Mouse (Mus musculus): ENCODE measurements around the gene Krtcap3.

DNA sequence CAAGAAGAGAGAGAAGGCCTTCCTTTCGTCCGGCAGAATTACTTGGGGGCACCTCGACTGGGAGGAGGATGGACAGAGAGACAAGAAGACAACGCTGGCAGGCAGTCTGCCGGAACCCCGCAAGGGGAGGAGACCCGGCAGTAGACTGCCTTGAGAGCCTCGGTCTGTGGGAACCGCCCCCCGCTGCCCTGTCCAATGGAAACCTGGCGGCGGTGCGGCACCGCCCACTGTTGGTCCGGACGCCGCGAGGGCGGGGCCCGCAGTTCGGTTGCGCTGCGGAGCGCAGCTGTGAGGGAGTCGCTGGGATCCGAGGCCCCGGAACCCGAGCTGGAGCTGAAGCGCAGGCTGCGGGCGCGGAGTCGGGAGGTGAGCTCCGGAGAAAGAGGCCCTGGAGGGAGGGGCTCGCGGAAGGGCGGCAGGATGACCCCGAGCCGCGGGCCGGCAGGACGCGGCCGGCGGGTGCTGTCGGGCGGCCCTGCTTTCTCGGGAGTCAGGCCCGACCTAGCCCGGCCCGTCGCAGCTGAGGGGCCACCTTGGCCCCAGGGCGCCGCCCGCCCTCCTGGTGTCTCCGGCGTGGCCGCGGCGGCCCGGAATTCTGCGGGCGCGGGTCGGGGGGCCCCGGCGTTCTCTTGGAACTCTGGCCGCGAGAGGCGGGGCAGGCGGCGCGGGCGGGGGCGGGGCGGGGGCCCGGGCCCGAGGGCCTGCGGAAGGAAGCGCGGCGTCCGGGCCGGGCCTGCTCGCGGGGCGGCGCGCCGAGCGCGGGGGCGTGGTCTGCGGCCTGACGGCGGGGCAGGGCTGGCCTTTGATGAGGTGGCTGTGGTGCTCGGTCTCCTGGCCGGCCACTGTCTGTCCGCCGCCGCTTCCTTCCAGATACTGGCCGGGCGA is 10.6 kb upstream of the Krtcap3 start, which contains the start of the genes Nrbp1 and Gm9970:
- no peak for TF ChIP-seq CTCF (IDR thresholded peaks at IDR 0.05)
- TF ChIP-seq EP300 (IDR thresholded peaks at IDR 0.05), result no peak

Data from lung, postnatal 0 days (tissue).